Mouse (Mus musculus): ENCODE measurements at regions not wholly inside any gene's neighbourhood (a gene's known extent, or its start where the extent isn't known, plus 50 kb on each side); places are given as distances from the start of the nearest gene placed in this dataset.

DNA sequence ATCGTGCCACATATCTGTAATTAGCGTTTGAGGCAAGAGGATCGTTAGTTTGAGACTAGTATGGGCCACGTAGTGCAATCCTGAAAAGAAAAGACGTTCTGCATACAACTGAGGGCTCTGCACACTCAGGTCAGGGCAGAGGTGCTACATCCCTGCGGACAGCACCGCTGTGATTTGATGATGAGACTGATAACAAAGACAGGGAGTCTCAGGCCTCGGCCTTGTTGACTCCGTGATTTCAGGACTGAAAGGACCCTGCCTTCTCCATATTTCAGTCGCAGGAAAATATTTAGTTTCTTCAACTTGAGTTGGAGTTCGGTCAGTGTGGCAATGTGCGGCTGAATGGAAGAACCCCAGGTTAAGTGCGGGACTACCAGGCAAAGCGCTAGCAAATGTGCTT is 210.1 kb downstream of the Etnk1 start:
- 92% methylated on average over 14 of the region's 14 CpGs for WGBS
- H3K9me3 ChIP-seq: no peaks in the 10 kb centered on the region
- no peak overlapping the region for H3K4me3 ChIP-seq
- no peaks in the 10 kb centered on the region for H3K27me3 ChIP-seq
- no peaks in the 10 kb centered on the region for H3K36me3 ChIP-seq
- H3K9ac ChIP-seq: no peak overlapping the region
- no peak overlapping the region for H3K4me2 ChIP-seq
- H3K4me1 ChIP-seq (replicated peaks): peaks cover 7% of the 10 kb centered on the region; the same call in 1 of the 2 replicates
- no peak overlapping the region for H3K27ac ChIP-seq
- ATAC-seq (ENCODE audit: low FRiP score): no peak

DNA sequence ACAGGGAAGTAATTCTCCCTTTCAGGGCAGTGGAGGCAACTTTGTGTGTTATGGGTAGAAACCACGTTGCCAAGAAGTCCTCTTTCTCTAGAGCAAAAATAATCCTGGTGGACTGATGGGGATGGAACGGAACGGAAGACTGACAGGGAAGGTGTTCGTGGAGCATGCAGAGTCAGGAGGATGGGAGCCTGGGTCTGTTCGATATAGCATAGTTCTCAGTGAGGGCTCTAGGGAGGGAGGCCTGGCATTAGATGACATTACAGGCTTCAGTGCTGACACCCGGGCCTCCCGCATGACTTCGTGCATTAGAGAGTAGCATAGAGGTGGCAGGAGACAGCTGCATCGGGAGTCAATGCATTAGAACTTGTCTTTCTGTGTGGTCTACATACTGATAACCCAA is 211.1 kb downstream of the Etnk1 start:
- Histone ChIP-seq H3K4me1 (replicated peaks) (no peaks in the 10 kb centered on the region), H3K4me3 (no peak overlapping the region), H3K9ac (no peak overlapping the region), H3K27ac (no peak overlapping the region), H3K9me3 (no peaks in the 10 kb centered on the region), H3K27me3 (no peaks in the 10 kb centered on the region), H3K4me2 (no peak overlapping the region), H3K36me3 (no peaks in the 10 kb centered on the region)
- ATAC-seq (ENCODE audit: low FRiP score): no peak
- 93% methylated on average over 9 of the region's 9 CpGs for WGBS

DNA sequence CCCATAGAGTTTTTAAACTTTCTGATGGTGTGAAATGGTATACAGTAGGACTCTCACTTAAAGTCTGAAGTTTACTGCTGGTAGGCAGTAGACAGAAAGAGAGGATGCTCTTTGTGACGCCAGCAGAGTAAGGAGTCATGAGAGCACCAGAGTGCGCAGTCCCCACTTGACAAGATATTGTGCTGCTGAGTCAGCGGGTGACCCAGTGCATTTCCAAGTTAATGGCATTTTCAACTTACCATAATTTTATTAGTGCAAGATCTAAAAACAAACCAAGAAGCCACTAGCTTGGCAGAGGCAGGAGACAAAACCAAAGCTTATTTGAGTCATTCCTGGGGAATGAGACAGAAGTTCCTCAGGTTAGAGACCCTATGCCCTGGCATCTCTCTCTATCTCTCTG is 213.5 kb downstream of the Etnk1 start:
- Histone ChIP-seq H3K9me3 (no peaks in the 10 kb centered on the region), H3K27ac (no peak overlapping the region), H3K4me1 (replicated peaks) (no peaks in the 10 kb centered on the region), H3K4me3 (no peak overlapping the region), H3K9ac (no peak overlapping the region), H3K36me3 (no peaks in the 10 kb centered on the region), H3K27me3 (no peaks in the 10 kb centered on the region), H3K4me2 (no peak overlapping the region)
- WGBS: 92% methylated on average over 3 of the region's 3 CpGs
- ATAC-seq (ENCODE audit: low FRiP score): no peak

DNA sequence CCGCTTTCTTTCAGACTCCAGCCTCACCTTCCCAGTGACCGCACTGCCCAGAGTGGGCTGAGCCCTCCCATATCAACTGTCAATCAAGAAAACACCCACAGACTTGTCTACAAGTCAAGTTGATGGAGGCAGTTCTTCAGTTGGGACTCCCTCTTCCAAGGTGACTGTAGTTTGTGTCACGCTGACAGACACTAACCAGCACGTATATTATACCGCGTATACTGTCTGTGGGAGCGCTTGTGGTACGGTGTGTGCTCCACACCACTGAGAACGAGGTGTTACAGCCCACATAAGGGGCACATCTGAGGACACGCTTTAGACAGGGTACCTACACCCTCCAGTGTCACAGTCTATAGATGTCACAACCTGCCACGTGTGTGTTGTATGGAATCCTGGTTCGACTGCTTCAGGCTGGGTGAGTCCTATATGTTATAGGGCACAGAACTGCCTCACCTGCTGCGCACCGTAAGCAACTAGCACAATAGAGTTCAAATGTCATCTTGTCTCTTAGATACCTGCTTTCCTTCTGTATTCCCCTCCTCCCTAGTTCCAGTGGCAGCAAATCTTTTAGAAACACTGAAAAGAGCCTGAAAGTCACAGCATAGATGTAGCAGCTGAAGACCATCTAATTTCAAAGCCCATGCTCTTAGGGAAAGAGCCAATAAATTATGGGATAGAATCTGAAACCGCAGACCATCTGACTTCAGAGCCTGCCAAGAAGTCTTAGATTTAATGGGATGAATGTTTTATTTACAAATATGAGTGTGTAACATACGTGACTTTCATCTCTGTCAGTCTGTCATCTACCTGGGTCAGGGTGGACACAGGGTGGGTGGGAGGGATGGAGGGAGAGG is 219.8 kb downstream of the Etnk1 start:
- H3K4me3 ChIP-seq: no peak overlapping the region
- no peak overlapping the region for H3K27ac ChIP-seq
- H3K4me2 ChIP-seq: no peak overlapping the region
- no peaks in the 10 kb centered on the region for H3K9me3 ChIP-seq
- no peak for ATAC-seq (ENCODE audit: low FRiP score)
- WGBS: 94% methylated on average over 16 of the region's 16 CpGs
- H3K27me3 ChIP-seq: no peaks in the 10 kb centered on the region
- H3K9ac ChIP-seq: no peak overlapping the region
- H3K36me3 ChIP-seq: no peaks in the 10 kb centered on the region
- H3K4me1 ChIP-seq (replicated peaks): no peaks in the 10 kb centered on the region

- Histone ChIP-seq H3K4me3 (no peak overlapping the region), H3K36me3 (no peaks in the 10 kb centered on the region), H3K9ac (no peak overlapping the region), H3K4me1 (replicated peaks) (no peaks in the 10 kb centered on the region), H3K27me3 (no peaks in the 10 kb centered on the region), H3K27ac (no peak overlapping the region), H3K4me2 (no peak overlapping the region), H3K9me3 (no peaks in the 10 kb centered on the region)
- no peak for ATAC-seq (ENCODE audit: low FRiP score)
- WGBS: 69% methylated on average over 10 of the region's 10 CpGs
These were observed 226.7 kb downstream of the Etnk1 start for GRCm38 (mm10) chr6:143393543-143394207.

DNA sequence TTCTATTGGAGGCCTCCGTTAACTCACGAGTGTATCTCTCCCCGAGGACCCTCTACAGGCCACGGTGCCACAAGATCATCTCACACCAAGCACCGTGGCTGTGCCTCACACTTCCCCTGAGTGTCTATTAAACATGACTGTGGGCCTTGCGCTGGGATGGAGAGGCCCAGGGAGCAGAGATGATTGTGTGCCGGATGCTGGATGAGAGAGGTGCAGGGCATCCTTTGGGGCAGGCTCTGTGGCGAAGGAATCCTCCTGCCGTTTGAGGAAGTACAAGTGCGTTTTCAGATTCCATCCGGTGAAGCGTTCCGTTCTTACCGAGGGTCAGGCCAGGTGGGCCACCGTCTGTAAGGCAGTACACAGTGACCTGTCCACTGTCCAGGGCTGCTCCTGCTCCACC is 227.4 kb downstream of the Etnk1 start:
- H3K4me2 ChIP-seq: no peak overlapping the region
- H3K27ac ChIP-seq: no peak overlapping the region
- WGBS: 90% methylated on average over 15 of the region's 15 CpGs
- H3K9me3 ChIP-seq: no peaks in the 10 kb centered on the region
- no peak overlapping the region for H3K9ac ChIP-seq
- no peaks in the 10 kb centered on the region for H3K4me1 ChIP-seq (replicated peaks)
- no peaks in the 10 kb centered on the region for H3K27me3 ChIP-seq
- no peaks in the 10 kb centered on the region for H3K36me3 ChIP-seq
- no peak overlapping the region for H3K4me3 ChIP-seq
- no peak for ATAC-seq (ENCODE audit: low FRiP score)

GRCm38 (mm10) chr6:143401436-143401835 is 234.4 kb downstream of the Etnk1 start:
- no peak overlapping the region for H3K4me3 ChIP-seq
- H3K4me1 ChIP-seq (replicated peaks): peaks cover 3% of the 10 kb centered on the region; the same call in 1 of the 2 replicates
- H3K36me3 ChIP-seq: no peaks in the 10 kb centered on the region
- no peak overlapping the region for H3K9ac ChIP-seq
- H3K27ac ChIP-seq: no peak overlapping the region
- ATAC-seq (ENCODE audit: low FRiP score): no peak
- H3K27me3 ChIP-seq: no peaks in the 10 kb centered on the region
- H3K4me2 ChIP-seq: no peak overlapping the region
- 20% methylated on average over 8 of the region's 8 CpGs for WGBS
- no peaks in the 10 kb centered on the region for H3K9me3 ChIP-seq

DNA sequence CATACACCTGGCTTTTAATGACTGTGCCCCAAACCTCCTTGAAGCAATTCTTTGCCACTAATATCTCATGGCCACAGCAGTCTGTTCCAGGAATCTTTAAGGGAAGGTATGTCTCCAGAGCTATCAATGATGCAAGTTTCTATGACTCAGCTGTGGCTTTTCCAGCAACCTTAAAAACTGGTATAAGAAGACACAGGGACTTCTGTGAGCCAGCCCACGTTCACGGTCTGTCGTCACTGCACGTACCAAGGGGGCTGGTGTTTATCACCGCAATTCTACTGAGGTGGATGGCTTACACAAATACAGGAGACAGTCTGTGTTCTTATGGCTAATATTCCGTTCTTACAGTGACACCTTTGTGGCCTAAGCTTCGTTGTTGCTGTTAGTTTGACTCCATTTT is 234.9 kb downstream of the Etnk1 start:
- Histone ChIP-seq H3K4me3 (no peak overlapping the region), H3K9ac (no peak overlapping the region), H3K9me3 (no peaks in the 10 kb centered on the region), H3K27me3 (no peaks in the 10 kb centered on the region), H3K4me1 (replicated peaks) (peaks cover 5% of the 10 kb centered on the region; the same call in 1 of the 2 replicates), H3K27ac (no peak overlapping the region), H3K4me2 (no peak overlapping the region), H3K36me3 (no peaks in the 10 kb centered on the region)
- WGBS: 90% methylated on average over 7 of the region's 7 CpGs
- ATAC-seq (ENCODE audit: low FRiP score): no peak

DNA sequence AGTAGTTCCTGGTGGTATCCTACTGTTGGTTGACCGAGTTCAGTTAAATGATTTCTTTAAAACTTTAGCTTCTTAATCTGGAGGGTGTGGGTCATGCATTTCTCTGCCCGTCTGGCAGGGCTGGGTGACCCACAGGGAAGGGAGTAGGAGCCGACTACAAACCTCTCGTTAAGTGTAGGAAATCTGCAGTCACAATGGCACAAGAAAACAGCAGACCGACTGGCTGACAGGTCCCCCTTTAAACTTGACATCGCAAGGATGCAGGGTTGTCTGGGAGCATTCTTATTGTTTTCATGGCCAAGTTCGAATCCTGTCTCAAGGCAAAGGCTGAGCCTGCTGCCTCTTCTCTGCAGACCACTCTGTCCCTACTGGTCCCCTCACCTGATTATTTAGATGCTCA is 235.7 kb downstream of the Etnk1 start:
- H3K9me3 ChIP-seq: no peaks in the 10 kb centered on the region
- H3K36me3 ChIP-seq: no peaks in the 10 kb centered on the region
- 90% methylated on average over 7 of the region's 7 CpGs for WGBS
- peaks cover 9% of the 10 kb centered on the region; the same call in 1 of the 2 replicates for H3K4me1 ChIP-seq (replicated peaks)
- no peak overlapping the region for H3K27ac ChIP-seq
- H3K4me2 ChIP-seq: no peak overlapping the region
- no peak for ATAC-seq (ENCODE audit: low FRiP score)
- no peaks in the 10 kb centered on the region for H3K27me3 ChIP-seq
- no peak overlapping the region for H3K9ac ChIP-seq
- H3K4me3 ChIP-seq: no peak overlapping the region

- no peaks in the 10 kb centered on the region for H3K36me3 ChIP-seq
- WGBS: 63% methylated on average over 4 of the region's 4 CpGs
- H3K27ac ChIP-seq: no peak overlapping the region
- no peak overlapping the region for H3K4me3 ChIP-seq
- H3K4me2 ChIP-seq: no peak overlapping the region
- ATAC-seq (ENCODE audit: low FRiP score): no peak
- H3K27me3 ChIP-seq: no peaks in the 10 kb centered on the region
- H3K9ac ChIP-seq: no peak overlapping the region
- peaks cover 9% of the 10 kb centered on the region; the same call in 1 of the 2 replicates for H3K4me1 ChIP-seq (replicated peaks)
- H3K9me3 ChIP-seq: no peaks in the 10 kb centered on the region
These were observed 237.5 kb downstream of the Etnk1 start for GRCm38 (mm10) chr6:143404521-143404920.

DNA sequence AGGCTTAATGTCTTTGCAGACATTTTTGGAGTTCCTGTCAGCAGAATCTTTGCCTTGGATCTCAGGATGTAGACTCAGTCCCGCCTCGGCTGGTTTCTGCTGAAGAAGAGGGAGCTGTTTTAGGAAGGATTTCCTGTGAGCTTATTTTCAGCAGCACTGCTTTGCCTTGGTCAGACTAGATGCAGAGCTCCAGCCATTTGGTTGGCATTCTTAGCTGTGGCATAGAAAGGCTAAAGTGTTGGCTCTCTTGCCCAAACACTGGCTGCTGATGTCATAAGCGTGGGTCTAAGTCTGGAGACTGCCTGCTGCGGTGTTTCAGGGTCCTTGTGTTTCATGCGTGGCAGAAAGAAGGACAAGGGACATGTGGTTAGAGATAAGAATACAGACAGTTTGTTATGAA is 245.0 kb downstream of the Etnk1 start:
- H3K9me3 ChIP-seq: no peaks in the 10 kb centered on the region
- no peaks in the 10 kb centered on the region for H3K36me3 ChIP-seq
- H3K4me1 ChIP-seq (replicated peaks): 0 out of 2 replicates have a peak, but pooled peaks cover 3% of the 10 kb centered on the region
- H3K9ac ChIP-seq: no peak overlapping the region
- no peak overlapping the region for H3K4me2 ChIP-seq
- ATAC-seq (ENCODE audit: low FRiP score): no peak
- no peak overlapping the region for H3K4me3 ChIP-seq
- no peak overlapping the region for H3K27ac ChIP-seq
- H3K27me3 ChIP-seq: no peaks in the 10 kb centered on the region
- 91% methylated on average over 5 of the region's 5 CpGs for WGBS

DNA sequence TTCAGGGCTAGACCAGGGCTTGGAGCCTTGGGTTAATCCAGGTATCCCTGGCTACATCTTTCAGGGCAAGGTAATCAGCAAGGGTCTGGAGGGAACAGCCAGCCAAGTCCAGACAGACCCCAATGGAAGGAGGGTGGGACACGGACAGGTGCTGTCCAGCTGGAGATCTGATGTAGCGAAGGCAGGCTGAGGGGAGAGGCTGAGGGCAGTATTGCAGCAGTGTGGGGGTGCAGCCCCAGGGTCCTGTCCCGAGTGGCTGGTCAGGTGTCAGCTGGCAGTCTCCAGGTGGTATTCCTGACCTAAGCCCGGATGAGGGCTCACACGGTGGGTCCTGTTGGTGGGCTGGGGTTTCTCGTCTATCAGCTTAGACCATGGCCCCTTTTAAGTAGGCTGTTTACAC is 245.7 kb downstream of the Etnk1 start:
- WGBS: 89% methylated on average over 6 of the region's 6 CpGs
- H3K36me3 ChIP-seq: no peaks in the 10 kb centered on the region

More for the DNA sequence above, 245.7 kb downstream of the Etnk1 start:
- no peak overlapping the region for H3K9ac ChIP-seq
- H3K4me2 ChIP-seq: no peak overlapping the region
- no peaks in the 10 kb centered on the region for H3K27me3 ChIP-seq
- no peaks in the 10 kb centered on the region for H3K4me1 ChIP-seq (replicated peaks)
- H3K4me3 ChIP-seq: no peak overlapping the region
- no peak for ATAC-seq (ENCODE audit: low FRiP score)
- no peaks in the 10 kb centered on the region for H3K9me3 ChIP-seq
- no peak overlapping the region for H3K27ac ChIP-seq
